Mouse (Mus musculus): Measurements from ENCODE around the gene Faim. TPM values are rescaled to one million over a fixed set of nuclear protein-coding genes. Genes with fewer than 3 reads are reported as not detected.

The Faim gene
- polyA plus RNA-seq, 1 experiment from 2014 or later: 46.9 TPM

GRCm38 (mm10) chr9:98956591-98957381 lies 29.4 kb upstream of the Faim start:
- Histone ChIP-seq H3K4me3 (ENCODE audit: low read length) (peak overlapping the region; percentile 39), H3K4me2 (replicated peaks; ENCODE audit: low read depth, low read length) (peak overlapping the region; percentile 77), H3K27ac (ENCODE audit: low read length) (no peak overlapping the region), H3K9ac (replicated peaks; ENCODE audit: low read length) (peak overlapping the region; percentile 35; the same call in 1 of the 2 replicates), H3K4me1 (ENCODE audit: insufficient read depth, low read length) (peaks cover 32% of the 10 kb centered on the region), H3K27me3 (ENCODE audit: insufficient read depth, low read length) (peaks cover 91% of the 10 kb centered on the region), H3K9me3 (ENCODE audit: low read length) (no peaks in the 10 kb centered on the region), H3K36me3 (ENCODE audit: insufficient read depth, low read length) (no peaks in the 10 kb centered on the region)
- WGBS: under 1% methylated on average over 80 of the region's 80 CpGs
- peak; percentile 20 for ATAC-seq (ENCODE audit: low FRiP score, low TSS enrichment)

GRCm38 (mm10) chr9:98957751-98958351 lies 28.3 kb upstream of the Faim start:
- Histone ChIP-seq H3K9ac (replicated peaks; ENCODE audit: low read length) (no peak overlapping the region), H3K4me1 (ENCODE audit: insufficient read depth, low read length) (peaks cover 26% of the 10 kb centered on the region), H3K27ac (ENCODE audit: low read length) (no peak overlapping the region), H3K4me2 (replicated peaks; ENCODE audit: low read depth, low read length) (no peak overlapping the region), H3K4me3 (ENCODE audit: low read length) (no peak overlapping the region), H3K9me3 (ENCODE audit: low read length) (no peaks in the 10 kb centered on the region), H3K27me3 (ENCODE audit: insufficient read depth, low read length) (peaks cover 91% of the 10 kb centered on the region), H3K36me3 (ENCODE audit: insufficient read depth, low read length) (no peaks in the 10 kb centered on the region)
- ATAC-seq (ENCODE audit: low FRiP score, low TSS enrichment): no peak
- 1% methylated on average over 23 of the region's 23 CpGs for WGBS

- ATAC-seq (ENCODE audit: low FRiP score, low TSS enrichment): no peak
- no peak overlapping the region for H3K27ac ChIP-seq (ENCODE audit: low read length)
These were observed 27.5 kb upstream of the Faim start for GRCm38 (mm10) chr9:98958628-98959027.

GRCm38 (mm10) chr9:98959851-98960250 lies 26.3 kb upstream of the Faim start:
- Histone ChIP-seq H3K4me2 (replicated peaks; ENCODE audit: low read depth, low read length) (no peak overlapping the region), H3K4me3 (ENCODE audit: low read length) (no peak overlapping the region), H3K27me3 (ENCODE audit: insufficient read depth, low read length) (peaks cover 91% of the 10 kb centered on the region), H3K27ac (ENCODE audit: low read length) (no peak overlapping the region), H3K36me3 (ENCODE audit: insufficient read depth, low read length) (no peaks in the 10 kb centered on the region), H3K9me3 (ENCODE audit: low read length) (no peaks in the 10 kb centered on the region), H3K4me1 (ENCODE audit: insufficient read depth, low read length) (peaks cover 24% of the 10 kb centered on the region), H3K9ac (replicated peaks; ENCODE audit: low read length) (no peak overlapping the region)
- no peak for ATAC-seq (ENCODE audit: low FRiP score, low TSS enrichment)
- 23% methylated on average over 3 of the region's 3 CpGs for WGBS

More at GRCm38 (mm10) chr9:98958628-98959027, 27.5 kb upstream of the Faim start:
- H3K36me3 ChIP-seq (ENCODE audit: insufficient read depth, low read length): no peaks in the 10 kb centered on the region
- WGBS: 5% methylated on average over 6 of the region's 6 CpGs
- no peak overlapping the region for H3K9ac ChIP-seq (replicated peaks; ENCODE audit: low read length)
- no peak overlapping the region for H3K4me3 ChIP-seq (ENCODE audit: low read length)
- H3K4me2 ChIP-seq (replicated peaks; ENCODE audit: low read depth, low read length): no peak overlapping the region
- no peaks in the 10 kb centered on the region for H3K9me3 ChIP-seq (ENCODE audit: low read length)
- H3K4me1 ChIP-seq (ENCODE audit: insufficient read depth, low read length): peaks cover 26% of the 10 kb centered on the region
- H3K27me3 ChIP-seq (ENCODE audit: insufficient read depth, low read length): peaks cover 91% of the 10 kb centered on the region

GRCm38 (mm10) chr9:98960348-98960747 lies 25.8 kb upstream of the Faim start:
- no peak overlapping the region for H3K4me2 ChIP-seq (replicated peaks; ENCODE audit: low read depth, low read length)

GRCm38 (mm10) chr9:98961591-98962477 lies 24.3 kb upstream of the Faim start:
- 7% methylated on average over 22 of the region's 22 CpGs for WGBS
- H3K4me3 ChIP-seq (ENCODE audit: low read length): no peak overlapping the region
- ATAC-seq (ENCODE audit: low FRiP score, low TSS enrichment): no peak
- no peaks in the 10 kb centered on the region for H3K36me3 ChIP-seq (ENCODE audit: insufficient read depth, low read length)
- H3K9ac ChIP-seq (replicated peaks; ENCODE audit: low read length): no peak overlapping the region
- no peak overlapping the region for H3K27ac ChIP-seq (ENCODE audit: low read length)
- no peak overlapping the region for H3K4me2 ChIP-seq (replicated peaks; ENCODE audit: low read depth, low read length)
- peaks cover 89% of the 10 kb centered on the region for H3K27me3 ChIP-seq (ENCODE audit: insufficient read depth, low read length)
- peaks cover 4% of the 10 kb centered on the region for H3K4me1 ChIP-seq (ENCODE audit: insufficient read depth, low read length)
- H3K9me3 ChIP-seq (ENCODE audit: low read length): no peaks in the 10 kb centered on the region

More at GRCm38 (mm10) chr9:98960348-98960747, 25.8 kb upstream of the Faim start:
- H3K27me3 ChIP-seq (ENCODE audit: insufficient read depth, low read length): peaks cover 91% of the 10 kb centered on the region
- no peaks in the 10 kb centered on the region for H3K36me3 ChIP-seq (ENCODE audit: insufficient read depth, low read length)
- ATAC-seq (ENCODE audit: low FRiP score, low TSS enrichment): no peak
- 14% methylated on average over 5 of the region's 5 CpGs for WGBS
- H3K27ac ChIP-seq (ENCODE audit: low read length): no peak overlapping the region
- H3K4me1 ChIP-seq (ENCODE audit: insufficient read depth, low read length): peaks cover 19% of the 10 kb centered on the region
- H3K9me3 ChIP-seq (ENCODE audit: low read length): no peaks in the 10 kb centered on the region
- no peak overlapping the region for H3K9ac ChIP-seq (replicated peaks; ENCODE audit: low read length)
- H3K4me3 ChIP-seq (ENCODE audit: low read length): no peak overlapping the region

GRCm38 (mm10) chr9:98962478-98963142 lies 23.6 kb upstream of the Faim start:
- H3K27ac ChIP-seq (ENCODE audit: low read length): no peak overlapping the region
- no peak overlapping the region for H3K4me3 ChIP-seq (ENCODE audit: low read length)
- no peak overlapping the region for H3K9ac ChIP-seq (replicated peaks; ENCODE audit: low read length)
- WGBS: under 1% methylated on average over 20 of the region's 20 CpGs
- no peak overlapping the region for H3K4me2 ChIP-seq (replicated peaks; ENCODE audit: low read depth, low read length)
- no peaks in the 10 kb centered on the region for H3K36me3 ChIP-seq (ENCODE audit: insufficient read depth, low read length)
- H3K27me3 ChIP-seq (ENCODE audit: insufficient read depth, low read length): peaks cover 93% of the 10 kb centered on the region
- no peaks in the 10 kb centered on the region for H3K4me1 ChIP-seq (ENCODE audit: insufficient read depth, low read length)
- no peaks in the 10 kb centered on the region for H3K9me3 ChIP-seq (ENCODE audit: low read length)
- no peak for ATAC-seq (ENCODE audit: low FRiP score, low TSS enrichment)

GRCm38 (mm10) chr9:98963661-98964060 lies 22.5 kb upstream of the Faim start:
- H3K27me3 ChIP-seq (ENCODE audit: insufficient read depth, low read length): peaks cover 88% of the 10 kb centered on the region
- H3K36me3 ChIP-seq (ENCODE audit: insufficient read depth, low read length): no peaks in the 10 kb centered on the region
- WGBS: 4% methylated on average over 18 of the region's 18 CpGs
- no peak overlapping the region for H3K4me2 ChIP-seq (replicated peaks; ENCODE audit: low read depth, low read length)
- no peaks in the 10 kb centered on the region for H3K4me1 ChIP-seq (ENCODE audit: insufficient read depth, low read length)
- H3K9ac ChIP-seq (replicated peaks; ENCODE audit: low read length): no peak overlapping the region
- H3K27ac ChIP-seq (ENCODE audit: low read length): no peak overlapping the region
- no peak for ATAC-seq (ENCODE audit: low FRiP score, low TSS enrichment)
- H3K9me3 ChIP-seq (ENCODE audit: low read length): no peaks in the 10 kb centered on the region
- H3K4me3 ChIP-seq (ENCODE audit: low read length): no peak overlapping the region

GRCm38 (mm10) chr9:98965084-98965483 lies 21.1 kb upstream of the Faim start:
- no peak overlapping the region for H3K27ac ChIP-seq (ENCODE audit: low read length)
- peaks cover 87% of the 10 kb centered on the region for H3K27me3 ChIP-seq (ENCODE audit: insufficient read depth, low read length)
- H3K9me3 ChIP-seq (ENCODE audit: low read length): no peaks in the 10 kb centered on the region
- no peak overlapping the region for H3K9ac ChIP-seq (replicated peaks; ENCODE audit: low read length)
- H3K4me1 ChIP-seq (ENCODE audit: insufficient read depth, low read length): no peaks in the 10 kb centered on the region
- ATAC-seq (ENCODE audit: low FRiP score, low TSS enrichment): peak; percentile 49; the same call in 1 of the 2 replicates
- WGBS: 1% methylated on average over 18 of the region's 18 CpGs
- no peak overlapping the region for H3K4me3 ChIP-seq (ENCODE audit: low read length)
- H3K4me2 ChIP-seq (replicated peaks; ENCODE audit: low read depth, low read length): no peak overlapping the region
- no peaks in the 10 kb centered on the region for H3K36me3 ChIP-seq (ENCODE audit: insufficient read depth, low read length)
